Mouse (Mus musculus): ENCODE data around the gene Lamtor2.

DNA sequence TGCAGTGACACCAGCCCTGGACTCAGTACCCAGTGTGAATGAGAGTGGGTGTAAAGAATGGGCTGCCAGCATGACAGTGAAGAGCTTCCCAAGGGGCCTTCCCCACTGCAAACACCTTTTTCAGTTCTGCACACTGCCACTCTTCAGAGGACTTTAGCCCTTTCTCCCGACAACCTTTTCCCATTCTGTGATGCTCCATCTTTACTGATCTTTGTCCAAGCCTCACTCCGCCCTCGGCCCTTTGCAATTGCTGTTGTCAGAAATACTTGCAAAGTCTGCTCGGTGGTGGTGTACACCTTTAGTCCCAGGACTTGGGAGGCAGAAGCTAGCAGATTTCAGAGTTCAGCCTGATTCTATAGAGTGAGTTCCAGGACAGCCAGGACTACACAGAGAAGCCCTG is 1.3 kb downstream of the Lamtor2 start:
- TF ChIP-seq POLR2A (IDR thresholded peaks at IDR 0.05; ENCODE audit: borderline replicate concordance, insufficient read depth, low read length), result no peak
- no peak for TF ChIP-seq CTCF (IDR thresholded peaks at IDR 0.05; ENCODE audit: borderline replicate concordance, insufficient read depth, low read depth, low read length)
